Mouse (Mus musculus) gastrocnemius, postnatal 4 days (tissue): ENCODE results near the gene Pcsk4. TPM values are rescaled to one million over a fixed set of nuclear protein-coding genes. Genes with fewer than 3 reads are reported as not detected.

Experiments
- DNase-seq, 2 experiments: peaks; one replicate each; pipeline ENCODE4 v3.0.0; 2021 to 2022; ENCODE audit warnings: low spot score in 2 of 2, mixed read lengths in 2 of 2
- total RNA-seq, 2 experiments: library from RNA; stranded (reverse); gene quantifications; 2 replicates each; pipeline ENCODE4 v1.2.3; 2021

Gene Pcsk4
- total RNA-seq, 2 experiments from 2014 or later: 1.0 to 1.5 TPM

DNA sequence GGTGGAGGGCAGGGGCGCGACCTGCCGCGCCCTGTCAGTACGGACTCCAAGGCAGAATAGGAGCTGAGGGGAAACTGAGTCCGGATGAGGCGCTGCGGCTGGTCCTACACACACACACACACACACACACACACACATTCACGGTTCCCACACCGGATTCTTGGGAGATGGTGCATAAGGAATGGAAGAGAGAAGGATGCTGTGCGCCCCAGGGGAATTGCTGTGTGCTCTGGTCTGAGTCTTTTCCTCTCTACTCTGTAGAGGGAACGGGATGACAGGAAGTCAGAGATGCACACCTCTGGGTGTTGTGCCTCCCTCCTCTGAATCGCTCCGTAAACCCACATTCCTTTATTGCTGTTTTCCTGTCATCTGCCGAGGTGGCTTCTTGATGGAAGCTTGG, 30.0 kb downstream of the Pcsk4 start:
- no peak for DNase-seq

DNA sequence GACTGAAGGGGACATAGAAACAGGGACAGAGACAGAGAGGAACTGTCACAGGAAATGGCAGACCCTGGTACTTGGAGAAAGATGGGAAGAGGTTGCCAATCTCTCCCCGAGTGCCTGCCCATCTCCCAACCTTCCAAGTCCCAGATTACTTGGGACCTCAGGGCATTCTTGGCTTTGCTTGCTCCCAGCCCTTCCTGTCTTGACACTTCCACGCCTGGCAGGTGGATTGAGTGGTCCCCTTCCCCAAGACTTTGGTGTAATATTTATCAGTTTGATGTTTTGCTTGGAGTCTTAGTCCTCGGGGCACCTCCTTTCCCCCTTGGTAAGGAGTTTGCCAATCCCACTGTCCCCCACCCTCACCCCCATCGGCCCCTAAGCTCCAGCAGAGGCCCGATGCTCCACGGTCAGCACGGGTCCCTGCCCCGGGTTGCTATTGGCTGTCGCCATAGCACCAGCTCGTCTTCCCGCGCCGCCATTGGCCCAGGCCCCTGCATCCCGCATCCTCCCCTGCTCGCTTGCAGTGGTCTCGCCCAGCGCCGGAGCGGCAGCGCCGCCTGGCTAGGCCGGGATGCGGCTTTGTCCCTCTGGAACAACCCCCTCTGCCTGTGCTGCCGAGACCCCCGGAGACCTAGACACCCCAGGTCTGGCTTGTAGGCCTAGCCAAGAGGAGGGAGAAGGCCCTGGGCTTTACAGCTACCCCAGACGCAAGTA, 30.6 kb downstream of the Pcsk4 start:
- DNase-seq: no peak

DNA sequence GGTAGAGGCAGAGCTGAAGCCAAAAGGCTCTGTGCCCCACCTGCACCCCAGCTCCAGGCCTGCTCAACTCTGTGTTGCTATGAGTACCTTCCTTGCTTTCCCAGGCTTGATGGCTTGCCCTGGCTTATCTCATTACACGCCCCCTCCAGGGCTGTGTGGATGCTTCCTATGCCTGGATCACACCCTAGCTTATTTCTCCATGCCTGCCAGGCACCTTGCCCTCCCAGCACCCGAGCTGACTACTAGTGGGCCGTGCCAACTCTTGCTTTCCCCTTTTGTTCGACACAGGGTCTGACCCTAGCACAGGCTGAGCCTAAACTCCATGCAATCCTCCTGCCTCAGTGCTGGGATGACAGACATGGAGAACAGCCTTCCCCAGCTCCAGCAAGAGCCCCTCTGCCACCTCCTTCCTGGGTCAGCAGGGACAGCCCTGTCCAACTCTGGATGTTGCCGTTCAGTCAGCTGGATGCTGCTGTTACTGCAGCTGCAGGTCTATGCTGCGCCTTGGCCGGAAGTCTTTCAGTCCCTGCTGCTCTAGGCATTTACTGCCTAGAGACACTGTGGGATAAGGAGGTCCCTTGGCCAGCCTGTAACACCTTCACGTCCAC, 31.7 kb downstream of the Pcsk4 start:
- DNase-seq: no peak

DNA sequence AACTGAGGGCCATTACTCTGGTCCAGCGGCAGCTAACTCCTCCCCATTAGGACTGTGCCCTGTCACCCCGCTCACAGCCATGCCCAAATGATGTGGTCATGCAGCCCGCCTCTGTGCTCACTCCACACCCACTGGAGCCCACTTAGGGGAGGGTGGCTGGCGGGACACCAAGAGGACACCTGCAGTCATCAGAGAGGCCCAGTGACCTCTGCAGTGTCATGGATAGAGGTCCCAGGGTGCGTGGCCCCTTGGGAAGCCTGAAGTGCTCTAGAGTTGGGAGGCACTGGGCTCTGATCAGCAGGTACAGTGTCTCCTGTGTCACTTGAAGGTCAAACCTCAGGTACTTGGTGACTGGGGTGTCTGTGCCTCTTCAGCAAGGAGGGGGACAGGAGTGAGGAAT, 32.5 kb downstream of the Pcsk4 start:
- no peak for DNase-seq

DNA sequence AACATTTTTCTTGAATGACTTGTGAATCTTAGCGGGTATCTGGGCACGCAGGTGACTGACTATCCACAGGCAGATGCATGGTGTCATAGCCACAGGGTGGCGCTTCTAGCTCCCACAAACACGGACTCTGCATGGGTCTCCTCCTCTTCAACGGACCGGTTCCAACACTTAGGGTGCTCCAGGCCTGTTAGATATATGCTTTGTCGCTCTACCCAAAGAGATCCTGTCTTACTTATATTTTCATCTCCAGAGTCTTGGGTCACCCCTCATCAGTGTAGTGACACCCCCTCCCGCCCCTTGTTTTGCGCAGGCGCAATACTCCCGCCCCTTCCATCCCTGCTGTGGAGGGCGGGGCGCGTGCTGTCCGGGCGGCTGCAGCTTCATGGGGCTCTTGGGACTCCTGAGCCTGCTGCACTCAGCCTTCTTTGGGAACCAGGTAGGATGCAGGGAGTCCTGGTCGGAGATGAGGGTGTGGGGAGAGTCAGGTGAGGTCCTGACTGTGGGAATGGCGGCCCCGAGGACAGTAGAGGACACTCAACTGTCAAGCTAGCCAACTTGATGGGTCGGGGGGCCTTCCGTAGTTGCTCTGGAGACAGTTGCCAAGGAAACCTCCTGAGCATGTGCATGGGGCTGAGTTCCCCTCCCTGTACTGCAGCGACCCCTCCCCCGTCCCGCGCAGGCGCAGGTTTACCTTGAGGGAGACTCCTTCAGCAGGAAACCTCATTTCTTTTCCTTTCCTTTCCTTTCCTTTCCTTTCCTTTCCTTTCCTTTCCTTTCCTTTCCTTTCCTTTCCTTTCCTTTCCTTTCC, 33.5 kb downstream of the Pcsk4 start, which contains the start of gene Apc2:
Gene Apc2 (plus strand): TSS at position 360 of the 808 bp plus-strand sequence.
- DNase-seq: peak in 1 of 2 experiments; percentile 68

DNA sequence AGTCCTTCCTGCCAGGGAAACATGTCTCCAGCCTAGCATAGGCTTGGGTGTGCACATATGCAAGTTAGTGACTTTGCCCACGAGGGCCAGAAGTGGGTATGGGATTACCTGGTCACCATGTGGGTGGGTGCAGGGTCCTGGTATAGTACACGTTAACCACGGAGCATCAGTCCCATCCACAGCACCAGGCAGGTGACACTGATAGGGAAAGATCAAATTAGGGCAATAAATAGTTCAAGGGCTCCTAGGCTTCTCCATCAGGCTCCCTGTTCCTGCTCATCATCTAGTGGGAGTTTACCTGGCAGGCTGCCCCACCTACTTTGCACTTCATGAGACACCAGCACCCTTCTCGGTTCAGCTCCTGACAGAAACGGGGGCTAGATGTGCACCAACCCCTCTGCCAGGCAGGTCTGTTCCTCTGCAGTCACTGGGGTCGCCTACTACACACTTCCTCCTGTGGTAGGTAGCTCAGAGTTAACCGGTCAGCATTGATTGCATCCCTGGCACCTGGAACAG, 34.5 kb downstream of the Pcsk4 start:
- DNase-seq: no peak

DNA sequence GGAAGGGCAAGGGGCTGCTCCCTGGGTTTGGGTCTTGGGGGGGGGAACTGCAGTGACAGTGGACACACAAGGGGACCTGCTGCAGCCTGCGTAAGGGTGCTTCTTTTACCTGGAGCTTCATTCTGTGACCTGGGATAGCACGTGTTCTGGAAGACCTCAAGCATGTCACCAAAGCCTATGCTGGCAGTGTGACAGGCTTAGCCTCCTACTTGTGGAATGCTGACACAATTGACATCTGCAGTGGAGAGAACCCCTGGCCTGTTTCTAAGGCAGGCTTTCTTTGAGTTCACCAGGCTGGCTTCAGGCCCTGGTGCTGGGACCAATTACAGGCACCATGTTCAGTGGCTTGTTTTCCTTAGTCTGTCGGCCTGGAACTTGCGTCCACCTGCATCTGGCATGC, 35.0 kb downstream of the Pcsk4 start:
- DNase-seq: no peak

DNA sequence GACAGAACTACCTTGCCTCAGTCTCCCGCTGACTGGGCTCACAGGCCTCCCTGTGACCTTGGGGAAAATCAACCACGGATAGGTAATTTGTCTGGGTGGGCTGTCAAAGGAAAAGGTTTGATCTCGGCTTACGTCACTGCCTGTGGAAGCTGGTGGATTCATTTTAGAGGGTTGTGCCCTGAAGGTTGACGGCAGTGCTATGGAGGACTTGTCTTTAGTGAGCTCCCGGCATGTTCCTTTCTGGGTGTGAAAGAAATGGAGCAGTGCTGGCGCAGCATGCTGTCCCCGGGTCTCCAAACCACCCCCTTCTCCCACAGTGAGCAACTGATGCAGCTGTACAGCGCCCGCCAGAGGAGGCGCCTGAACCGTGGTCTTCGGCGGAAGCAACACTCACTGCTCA, 36.0 kb downstream of the Pcsk4 start:
- no peak for DNase-seq

DNA sequence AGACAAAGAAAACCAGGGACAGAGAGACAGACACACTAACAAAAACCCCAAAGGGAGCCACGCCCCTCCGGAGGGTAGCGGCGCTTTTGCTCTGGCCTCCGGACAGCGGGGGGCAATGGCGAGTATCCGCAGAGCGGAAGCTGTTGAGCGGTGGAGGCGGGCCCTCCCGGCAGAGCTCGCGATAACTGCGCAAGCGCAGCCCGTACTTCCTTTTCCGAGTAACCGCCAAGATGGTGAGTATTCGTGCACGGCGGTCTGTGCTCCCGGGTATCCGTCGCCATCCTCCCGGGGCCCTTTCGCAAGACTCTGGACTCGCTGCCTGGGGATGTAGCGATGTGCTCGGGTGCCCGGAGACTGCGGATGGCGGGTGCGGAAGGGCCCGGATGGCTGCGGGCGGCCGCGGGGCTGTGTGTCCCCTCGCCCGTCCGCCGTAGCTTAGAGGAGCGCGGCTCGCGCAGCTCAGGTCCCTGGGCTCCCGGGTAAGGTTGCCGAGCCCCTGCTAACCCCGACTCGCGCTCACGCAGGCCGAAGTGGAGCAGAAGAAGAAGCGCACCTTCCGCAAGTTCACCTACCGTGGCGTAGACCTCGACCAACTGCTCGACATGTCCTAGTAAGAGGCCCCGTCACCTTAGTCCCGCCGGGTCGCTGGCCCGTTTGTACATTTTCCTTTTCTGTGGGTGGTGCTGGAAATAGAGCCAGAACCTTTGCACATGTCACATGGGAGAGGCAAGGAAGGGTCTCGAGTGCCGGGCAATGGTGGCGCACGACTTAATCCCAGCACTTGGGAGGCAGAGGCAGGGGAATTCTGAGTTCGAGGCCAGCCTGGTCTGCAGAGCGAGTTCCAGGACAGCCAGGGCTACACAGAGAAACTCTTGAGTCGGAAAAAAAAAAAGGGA, 36.8 kb downstream of the Pcsk4 start, which contains the start of gene Rps15:
Gene Rps15 (plus strand): TSS at position 203 of the 896 bp plus-strand sequence.
- DNase-seq: peak; percentile 93 to 96

DNA sequence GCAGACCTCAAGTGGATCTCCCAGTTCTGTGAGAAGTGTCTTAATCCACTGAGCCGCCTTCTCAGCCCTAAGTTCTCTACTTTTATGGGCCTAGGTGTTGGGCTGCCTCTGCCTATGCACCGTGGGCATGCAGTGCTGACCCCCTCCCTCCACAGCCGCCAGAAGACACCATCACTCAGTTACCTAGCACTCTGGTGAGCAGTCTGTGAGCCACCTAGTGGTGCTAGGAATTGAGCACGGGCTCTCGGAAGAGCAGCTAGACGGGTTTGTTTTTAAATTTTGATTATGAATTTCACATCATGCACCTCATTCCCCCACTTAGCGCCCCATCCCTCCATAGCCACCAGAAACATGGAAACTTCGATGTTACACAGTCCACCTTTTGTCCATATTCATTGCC, 40.6 kb downstream of the Pcsk4 start:
- DNase-seq: no peak

DNA sequence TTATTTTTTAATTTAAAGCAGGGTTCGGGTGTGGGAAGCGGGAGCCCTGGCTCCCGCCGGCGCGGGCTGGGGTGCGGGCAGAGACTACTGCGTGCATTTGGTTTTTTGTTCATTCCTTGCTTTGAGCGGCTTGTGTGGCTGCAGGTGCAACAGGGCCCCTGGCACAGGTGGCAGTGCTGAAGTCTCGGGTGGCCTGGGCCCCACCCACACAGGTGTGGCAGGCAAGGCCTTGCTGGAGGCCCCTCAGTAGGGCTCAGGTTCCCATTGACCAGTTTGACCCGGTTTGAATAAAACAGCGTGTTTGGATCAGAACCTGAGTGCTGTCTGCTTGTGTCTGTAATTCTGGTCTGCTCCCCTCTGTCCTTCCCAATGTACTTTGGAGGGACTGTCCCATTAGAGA, 41.2 kb downstream of the Pcsk4 start:
- no peak for DNase-seq

DNA sequence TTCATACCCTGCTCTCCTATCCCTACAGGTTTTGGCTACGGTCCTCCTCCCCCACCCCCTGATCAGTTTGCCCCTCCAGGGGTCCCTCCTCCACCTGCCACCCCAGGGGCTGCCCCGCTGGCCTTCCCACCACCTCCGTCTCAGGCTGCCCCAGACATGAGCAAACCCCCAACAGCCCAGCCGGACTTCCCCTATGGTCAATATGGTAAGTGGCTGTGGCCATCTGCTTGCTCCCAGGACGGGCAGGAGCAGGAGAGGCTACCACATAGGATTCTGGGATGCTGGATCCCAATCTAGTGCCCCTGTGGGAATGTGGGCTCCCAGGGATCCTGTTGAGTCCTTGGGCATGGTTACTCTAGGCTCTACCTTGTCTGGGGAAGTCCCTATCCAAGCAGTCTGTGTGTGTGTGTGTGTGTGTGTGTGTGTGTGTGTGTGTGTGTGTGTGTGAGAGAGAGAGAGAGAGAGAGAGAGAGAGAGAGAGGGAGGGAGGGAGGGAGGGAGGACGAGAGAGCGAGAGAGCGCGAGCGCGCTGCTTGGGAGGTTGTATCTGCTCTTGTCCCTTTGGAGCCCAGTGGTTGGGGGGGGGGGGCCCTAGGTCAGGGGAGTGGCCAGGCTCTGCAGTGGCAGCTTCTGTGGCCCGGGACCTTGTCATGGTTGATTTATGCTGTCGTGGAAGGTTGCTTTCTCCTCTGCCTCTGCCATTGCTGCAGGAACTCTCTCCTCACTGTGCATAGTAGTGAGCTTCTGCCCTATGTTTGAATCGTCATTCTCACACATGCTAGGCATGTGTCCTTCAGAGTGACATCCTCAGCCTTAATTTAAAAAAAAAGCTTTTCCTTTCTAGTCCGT, 43.9 kb downstream of the Pcsk4 start:
- DNase-seq: no peak

DNA sequence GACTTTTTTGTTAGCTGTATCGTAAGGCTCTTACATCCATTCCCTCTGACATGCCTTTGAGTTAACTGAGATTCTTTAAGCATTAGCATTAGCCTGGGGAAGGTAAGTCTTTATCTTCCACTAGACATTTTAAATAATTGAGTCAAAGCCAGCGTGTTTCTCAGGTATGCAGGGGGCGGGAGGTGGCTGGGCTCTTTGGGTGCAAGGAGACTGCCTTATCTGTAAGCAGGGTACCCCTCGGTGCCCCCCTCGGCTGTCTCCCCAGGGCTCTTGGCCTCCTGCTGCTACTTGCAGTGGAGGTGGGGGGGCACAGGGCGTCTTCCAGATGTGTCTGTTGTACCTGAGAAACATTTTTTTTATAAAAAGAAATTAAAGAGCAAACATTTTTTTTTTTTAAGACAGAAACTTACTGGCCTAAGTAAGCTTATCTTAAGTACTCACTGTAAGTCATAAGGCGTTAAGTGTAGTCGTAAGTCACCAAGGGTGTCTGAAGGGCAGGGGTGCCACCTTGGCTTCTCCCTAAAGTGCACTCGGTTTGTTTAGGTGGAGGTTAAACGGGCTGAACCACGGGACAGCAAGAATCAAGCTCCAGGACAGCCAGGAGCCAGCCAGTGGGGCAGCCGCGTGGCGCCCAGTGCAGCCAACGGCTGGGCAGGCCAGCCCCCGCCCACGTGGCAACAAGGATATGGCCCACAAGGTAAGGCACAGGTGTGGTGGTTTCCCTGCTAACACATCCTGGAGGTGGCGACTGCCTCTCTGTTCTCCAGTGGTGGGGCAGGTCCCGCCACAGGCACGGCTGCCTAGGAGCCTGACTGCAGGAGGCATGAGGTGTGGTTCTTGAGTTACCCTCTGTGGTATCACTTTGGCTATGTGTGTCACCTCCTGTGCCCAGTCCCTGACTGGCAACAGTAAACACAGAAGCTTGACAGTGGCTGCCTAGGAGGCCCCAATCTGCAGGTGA, 46.5 kb downstream of the Pcsk4 start:
- no peak for DNase-seq

DNA sequence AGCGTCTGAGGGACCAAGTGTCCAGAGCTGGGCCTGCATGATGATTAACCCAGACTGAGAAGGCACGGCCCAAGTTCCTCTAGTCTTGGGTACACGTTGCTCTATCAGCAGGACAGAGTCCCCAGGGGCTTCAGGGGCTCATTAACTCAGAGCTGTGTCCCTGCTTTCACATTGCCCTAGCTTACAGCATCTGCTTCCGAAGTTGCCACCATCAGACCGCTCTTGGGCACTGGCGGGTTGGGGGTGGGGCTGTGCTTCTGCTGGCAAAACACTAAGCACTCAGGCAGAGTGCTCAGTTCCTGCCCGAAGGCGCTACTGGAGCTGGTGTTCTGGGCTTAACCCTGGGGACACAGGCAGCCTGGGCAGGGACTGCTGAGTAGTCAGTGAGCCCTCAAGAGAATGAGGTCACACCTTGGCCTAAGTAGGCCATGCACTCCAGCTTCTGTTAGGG, 47.4 kb downstream of the Pcsk4 start:
- DNase-seq: no peak

DNA sequence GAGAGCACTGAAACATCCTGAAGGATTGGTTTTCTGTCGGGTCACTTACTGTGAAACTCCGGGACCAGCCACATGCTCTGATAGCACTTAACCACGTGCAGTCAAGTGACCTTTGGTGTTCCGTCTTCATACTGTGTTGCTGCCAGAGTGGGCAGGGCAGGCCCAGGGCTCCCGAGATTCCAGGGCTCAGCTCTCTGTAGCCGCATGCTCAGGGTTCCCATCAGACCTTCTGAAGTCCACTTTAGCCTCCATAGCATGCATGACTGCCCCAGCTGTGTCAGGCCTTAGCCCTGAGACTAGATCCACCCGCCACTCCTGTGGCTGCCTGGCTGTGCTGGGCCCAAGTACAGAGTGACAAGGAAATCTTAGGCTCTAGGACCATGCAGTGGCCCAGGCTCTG, 48.0 kb downstream of the Pcsk4 start:
- no peak for DNase-seq

DNA sequence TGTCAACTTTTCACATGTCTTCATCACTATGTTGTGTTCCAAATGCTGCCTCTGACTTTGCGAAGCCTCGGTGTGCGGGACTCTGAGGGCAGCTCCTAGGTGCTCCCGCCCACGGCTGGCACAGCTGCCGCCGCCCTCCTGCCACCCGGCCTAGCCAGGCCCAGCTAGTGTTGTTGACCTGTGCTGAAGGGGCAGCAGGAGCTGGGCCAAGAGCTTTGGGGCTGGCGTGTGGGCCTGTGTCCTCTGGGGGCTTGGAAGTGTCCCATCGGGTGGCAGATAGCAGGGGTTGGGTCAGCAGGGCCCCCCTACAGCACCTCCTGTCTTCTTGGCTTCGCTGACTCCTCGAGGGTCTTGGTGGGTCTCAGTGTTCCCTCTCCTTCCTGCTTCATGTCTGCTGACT, 50.0 kb downstream of the Pcsk4 start:
- no peak for DNase-seq

DNA sequence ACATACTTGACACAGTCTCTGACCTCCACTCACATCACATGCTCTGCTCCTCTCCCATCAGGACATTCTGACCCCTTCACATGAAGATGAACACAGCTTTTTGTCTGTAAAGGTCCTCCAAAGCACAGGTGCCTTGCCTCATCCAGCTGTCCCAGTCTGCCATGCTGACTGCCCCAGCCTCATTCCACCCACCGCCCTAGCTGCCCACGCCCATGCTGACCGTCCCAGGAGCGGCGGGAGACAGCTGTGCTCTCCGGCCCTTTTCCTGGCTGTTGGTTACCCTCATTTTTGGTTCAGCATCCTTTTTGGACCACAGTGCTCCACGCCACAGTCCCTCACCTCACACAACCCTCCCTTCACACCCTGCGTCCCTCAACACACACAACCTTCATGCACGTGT, 50.9 kb downstream of the Pcsk4 start:
- DNase-seq: no peak

DNA sequence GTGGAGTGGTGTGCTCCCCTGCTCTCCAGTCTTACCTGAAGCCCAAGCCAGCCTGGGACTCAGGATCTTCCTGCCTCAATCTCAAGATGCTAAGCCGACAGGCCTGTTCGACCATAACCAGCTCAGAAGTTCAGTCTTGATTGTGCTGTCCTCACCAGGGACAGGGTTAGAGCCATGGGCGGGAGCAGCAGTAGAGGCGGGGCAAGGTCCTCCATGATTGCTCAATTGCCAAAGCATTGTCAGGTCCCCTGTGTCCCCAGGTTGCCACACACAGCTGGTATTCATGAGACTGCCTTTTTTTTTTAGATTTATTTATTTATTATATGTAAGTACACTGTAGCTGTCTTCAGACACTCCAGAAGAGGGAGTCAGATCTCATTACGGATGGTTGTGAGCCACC, 53.1 kb downstream of the Pcsk4 start:
- DNase-seq: no peak

DNA sequence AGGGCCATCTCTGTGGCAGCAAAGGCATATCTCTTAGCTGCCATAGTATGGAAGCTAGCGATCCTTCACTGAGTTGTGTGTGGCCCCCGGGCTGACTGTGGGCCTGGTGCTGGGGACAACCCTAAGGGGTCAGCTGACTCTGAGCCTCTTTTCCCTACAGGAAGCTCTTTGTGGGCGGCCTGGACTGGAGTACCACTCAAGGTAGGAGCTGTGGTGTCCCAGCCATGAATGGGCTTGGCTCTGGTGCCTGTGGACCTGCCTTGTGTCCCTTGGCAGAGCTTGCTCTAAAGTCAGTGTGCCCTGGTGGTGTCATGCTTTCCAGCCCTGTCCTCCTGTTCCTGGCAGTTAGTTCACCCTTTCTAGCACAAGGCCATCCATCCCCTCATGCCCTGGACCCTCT, 55.5 kb downstream of the Pcsk4 start:
- no peak for DNase-seq
